Mouse (Mus musculus): ENCODE results near the gene Gdf10. TPM values are rescaled to one million over a fixed set of nuclear protein-coding genes. Genes with fewer than 3 reads are reported as not detected.

Gdf10 gene
- polyA plus RNA-seq, 1 experiment from 2014 or later: 7.4 TPM

DNA sequence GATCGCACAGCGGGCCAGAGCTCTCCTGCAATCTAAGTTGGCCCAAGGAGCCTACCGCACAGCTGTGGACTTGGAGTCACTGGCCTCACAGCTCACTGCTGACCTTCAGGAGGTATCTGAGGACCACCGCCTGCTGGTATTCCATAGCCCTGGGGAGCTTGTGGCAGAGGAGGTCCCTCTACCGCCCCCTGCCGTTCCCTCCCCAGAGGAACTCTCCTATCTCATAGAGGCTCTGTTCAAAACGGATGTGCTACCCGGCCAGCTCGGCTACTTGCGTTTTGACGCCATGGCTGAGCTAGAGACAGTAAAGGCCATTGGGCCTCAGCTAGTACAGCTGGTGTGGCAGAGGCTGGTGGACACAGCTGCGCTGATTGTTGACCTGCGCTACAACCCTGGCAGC, 32.7 kb downstream of the Gdf10 start:
- Histone ChIP-seq H3K9me3 (replicated peaks; ENCODE audit: control insufficient read depth, low read length) (no peaks in the 10 kb centered on the region), H3K4me1 (ENCODE audit: control insufficient read depth, insufficient read depth, low read length) (peaks cover 4% of the 10 kb centered on the region), H3K9ac (ENCODE audit: low read length) (no peak overlapping the region), H3K4me2 (ENCODE audit: low read depth, low read length) (no peak overlapping the region), H3K27ac (ENCODE audit: low read length) (no peak overlapping the region), H3K27me3 (ENCODE audit: control insufficient read depth, insufficient read depth, low read length) (no peaks in the 10 kb centered on the region; the same call in 1 of the 2 replicates), H3K4me3 (ENCODE audit: low read length) (no peak overlapping the region), H3K36me3 (ENCODE audit: control insufficient read depth, insufficient read depth) (no peaks in the 10 kb centered on the region)
- no peak for ATAC-seq (replicated peaks; ENCODE audit: extremely low read depth, insufficient read depth, low FRiP score)
- WGBS: 66% methylated on average over 13 of the region's 13 CpGs

DNA sequence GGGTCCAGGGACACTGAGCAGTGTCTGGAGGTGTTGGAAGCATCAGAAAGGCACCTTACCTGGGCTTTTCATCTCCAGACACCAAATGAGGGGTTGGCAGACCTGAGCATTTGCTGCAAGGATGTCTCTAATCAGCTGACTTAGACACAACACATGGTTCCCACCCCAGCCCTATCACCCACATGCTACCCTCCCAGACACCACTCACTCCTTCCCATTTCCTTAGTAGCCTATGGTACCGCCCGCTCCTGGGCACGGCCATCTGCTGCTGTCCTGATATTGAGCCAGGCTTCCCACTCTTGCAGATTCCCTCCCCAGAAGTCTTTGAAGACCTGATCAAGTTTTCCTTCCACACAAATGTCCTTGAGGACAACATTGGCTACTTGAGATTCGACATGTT, 34.8 kb downstream of the Gdf10 start:
- Histone ChIP-seq H3K4me2 (ENCODE audit: low read depth, low read length) (no peak overlapping the region), H3K36me3 (ENCODE audit: control insufficient read depth, insufficient read depth) (no peaks in the 10 kb centered on the region), H3K27ac (ENCODE audit: low read length) (no peak overlapping the region), H3K9me3 (replicated peaks; ENCODE audit: control insufficient read depth, low read length) (no peaks in the 10 kb centered on the region), H3K4me1 (ENCODE audit: control insufficient read depth, insufficient read depth, low read length) (peaks cover 4% of the 10 kb centered on the region), H3K9ac (ENCODE audit: low read length) (no peak overlapping the region), H3K4me3 (ENCODE audit: low read length) (no peak overlapping the region), H3K27me3 (ENCODE audit: control insufficient read depth, insufficient read depth, low read length) (no peaks in the 10 kb centered on the region; the same call in 1 of the 2 replicates)
- 48% methylated on average over 4 of the region's 4 CpGs for WGBS
- no peak for ATAC-seq (replicated peaks; ENCODE audit: extremely low read depth, insufficient read depth, low FRiP score)

DNA sequence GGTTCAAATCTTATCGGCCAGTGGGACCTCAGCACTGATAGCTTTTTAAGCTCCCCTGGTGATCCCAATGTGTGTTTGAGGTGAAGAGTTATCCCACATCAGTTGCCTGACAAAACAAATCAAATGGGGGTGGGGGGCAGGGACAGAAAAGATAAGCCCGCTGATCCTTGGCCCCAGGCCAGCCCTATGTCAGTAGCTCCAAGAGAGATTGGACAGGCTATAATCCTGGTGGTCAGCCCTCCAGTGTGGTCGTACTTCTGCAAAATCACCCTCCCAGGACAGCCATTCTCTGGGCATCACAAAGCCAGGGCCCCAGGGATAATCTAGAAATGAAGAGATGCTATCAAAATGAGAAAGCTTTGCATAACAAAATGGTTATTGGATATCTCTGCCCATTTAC, 35.5 kb downstream of the Gdf10 start:
- H3K27ac ChIP-seq (ENCODE audit: low read length): no peak overlapping the region
- no peak overlapping the region for H3K4me2 ChIP-seq (ENCODE audit: low read depth, low read length)
- H3K9me3 ChIP-seq (replicated peaks; ENCODE audit: control insufficient read depth, low read length): no peaks in the 10 kb centered on the region
- H3K9ac ChIP-seq (ENCODE audit: low read length): no peak overlapping the region
- peaks cover 4% of the 10 kb centered on the region for H3K4me1 ChIP-seq (ENCODE audit: control insufficient read depth, insufficient read depth, low read length)
- H3K36me3 ChIP-seq (ENCODE audit: control insufficient read depth, insufficient read depth): no peaks in the 10 kb centered on the region
- H3K4me3 ChIP-seq (ENCODE audit: low read length): no peak overlapping the region
- no peaks in the 10 kb centered on the region; the same call in 1 of the 2 replicates for H3K27me3 ChIP-seq (ENCODE audit: control insufficient read depth, insufficient read depth, low read length)
- no peak for ATAC-seq (replicated peaks; ENCODE audit: extremely low read depth, insufficient read depth, low FRiP score)
- 15% methylated on average over 3 of the region's 3 CpGs for WGBS

DNA sequence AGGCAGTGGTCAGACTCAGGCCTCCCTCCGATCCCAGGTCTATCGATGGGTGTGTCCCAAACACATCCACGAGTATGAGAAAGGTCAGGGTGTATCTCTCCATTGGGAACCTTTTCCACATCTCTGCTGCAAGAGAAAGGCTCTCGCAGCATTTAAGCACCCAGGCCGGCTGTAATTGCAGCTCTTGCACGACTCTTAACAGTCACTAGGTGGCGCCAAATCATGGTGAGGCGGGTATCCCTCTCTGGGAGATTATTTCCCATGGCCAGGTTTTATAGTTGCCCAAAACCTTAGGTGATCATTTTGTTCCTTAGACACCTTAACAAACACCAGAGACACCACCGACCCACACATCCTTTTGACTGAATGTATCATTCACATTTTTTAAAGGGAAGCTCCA, 36.0 kb downstream of the Gdf10 start:
- Histone ChIP-seq H3K27ac (ENCODE audit: low read length) (no peak overlapping the region), H3K4me2 (ENCODE audit: low read depth, low read length) (no peak overlapping the region), H3K4me3 (ENCODE audit: low read length) (no peak overlapping the region), H3K36me3 (ENCODE audit: control insufficient read depth, insufficient read depth) (no peaks in the 10 kb centered on the region), H3K27me3 (ENCODE audit: control insufficient read depth, insufficient read depth, low read length) (no peaks in the 10 kb centered on the region; the same call in 1 of the 2 replicates), H3K9me3 (replicated peaks; ENCODE audit: control insufficient read depth, low read length) (no peaks in the 10 kb centered on the region), H3K9ac (ENCODE audit: low read length) (no peak overlapping the region), H3K4me1 (ENCODE audit: control insufficient read depth, insufficient read depth, low read length) (peaks cover 4% of the 10 kb centered on the region)
- 0 out of 2 replicates have a peak, but pooled peaks have one; percentile 12 for ATAC-seq (replicated peaks; ENCODE audit: extremely low read depth, insufficient read depth, low FRiP score)
- 9% methylated on average over 9 of the region's 9 CpGs for WGBS

DNA sequence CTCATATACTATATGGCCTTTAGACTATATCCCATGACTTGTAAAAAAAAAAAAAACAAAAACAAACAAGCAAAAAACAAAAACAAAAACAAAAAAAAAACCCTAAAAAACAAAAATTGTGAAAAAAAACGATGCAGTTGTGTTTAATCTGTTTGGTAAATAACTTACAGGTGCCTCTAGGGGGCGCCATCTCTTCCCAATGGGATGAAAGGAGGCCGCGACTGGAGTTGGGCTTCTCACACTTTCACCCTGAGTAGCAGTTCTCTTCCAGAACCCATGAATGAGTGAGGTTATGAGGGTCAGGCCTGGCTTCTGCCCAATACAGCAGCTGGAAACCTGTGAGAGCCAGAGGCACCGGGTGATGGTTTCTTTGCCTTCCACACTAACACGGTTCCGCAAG, 42.3 kb downstream of the Gdf10 start:
- Histone ChIP-seq H3K36me3 (ENCODE audit: control insufficient read depth, insufficient read depth) (no peaks in the 10 kb centered on the region), H3K9ac (ENCODE audit: low read length) (no peak overlapping the region), H3K4me1 (ENCODE audit: control insufficient read depth, insufficient read depth, low read length) (no peaks in the 10 kb centered on the region), H3K4me3 (ENCODE audit: low read length) (no peak overlapping the region), H3K4me2 (ENCODE audit: low read depth, low read length) (no peak overlapping the region), H3K27ac (ENCODE audit: low read length) (no peak overlapping the region), H3K9me3 (replicated peaks; ENCODE audit: control insufficient read depth, low read length) (no peaks in the 10 kb centered on the region), H3K27me3 (ENCODE audit: control insufficient read depth, insufficient read depth, low read length) (no peaks in the 10 kb centered on the region)
- 53% methylated on average over 7 of the region's 7 CpGs for WGBS
- no peak for ATAC-seq (replicated peaks; ENCODE audit: extremely low read depth, insufficient read depth, low FRiP score)

DNA sequence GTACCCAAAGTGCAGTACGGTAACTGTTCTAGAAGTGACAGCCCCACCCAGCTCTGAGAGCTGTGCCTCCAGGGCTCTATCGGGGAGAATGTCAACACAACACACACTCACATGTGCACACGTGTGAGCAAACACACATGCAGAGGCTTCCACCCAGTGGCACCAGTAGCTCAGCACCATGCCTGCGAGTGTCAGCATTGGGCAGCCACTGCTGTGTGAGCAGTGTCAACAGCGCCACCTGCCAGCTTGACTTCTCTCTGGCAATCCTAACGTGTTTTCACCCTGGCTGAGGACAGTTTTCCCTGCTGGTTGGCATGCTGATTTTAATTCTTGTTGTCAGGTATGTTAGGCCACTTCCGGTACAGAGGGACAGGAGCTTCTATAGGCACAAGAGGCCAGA, 49.3 kb downstream of the Gdf10 start:
- H3K4me1 ChIP-seq (ENCODE audit: control insufficient read depth, insufficient read depth, low read length): no peaks in the 10 kb centered on the region
- H3K4me3 ChIP-seq (ENCODE audit: low read length): no peak overlapping the region
- H3K9me3 ChIP-seq (replicated peaks; ENCODE audit: control insufficient read depth, low read length): no peaks in the 10 kb centered on the region
- no peaks in the 10 kb centered on the region for H3K36me3 ChIP-seq (ENCODE audit: control insufficient read depth, insufficient read depth)
- H3K4me2 ChIP-seq (ENCODE audit: low read depth, low read length): no peak overlapping the region
- no peak overlapping the region for H3K9ac ChIP-seq (ENCODE audit: low read length)
- H3K27me3 ChIP-seq (ENCODE audit: control insufficient read depth, insufficient read depth, low read length): peaks cover under 1% of the 10 kb centered on the region; the same call in 1 of the 2 replicates
- no peak for ATAC-seq (replicated peaks; ENCODE audit: extremely low read depth, insufficient read depth, low FRiP score)
- WGBS: 42% methylated on average over 7 of the region's 7 CpGs
- H3K27ac ChIP-seq (ENCODE audit: low read length): no peak overlapping the region

DNA sequence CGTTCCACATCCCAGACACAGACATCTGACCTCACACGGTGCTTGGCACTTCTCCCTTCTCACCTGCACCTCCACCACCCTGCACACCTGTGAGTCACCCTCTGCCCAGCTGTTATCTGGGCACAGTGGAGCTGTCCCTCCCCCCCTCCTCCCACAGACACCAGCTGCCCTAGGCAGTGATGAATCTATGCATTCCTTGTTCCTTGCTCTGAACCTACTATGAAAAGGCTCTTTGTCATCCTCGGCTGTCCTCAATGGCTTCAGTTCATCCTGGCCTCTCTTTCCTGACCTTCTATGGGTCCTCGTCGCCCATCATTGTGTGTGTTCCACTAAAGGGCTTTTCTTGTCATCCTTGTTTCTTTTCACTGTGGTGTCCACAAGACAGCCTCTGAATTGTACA, 51.4 kb downstream of the Gdf10 start:
- Histone ChIP-seq H3K27ac (ENCODE audit: low read length) (no peak overlapping the region), H3K9me3 (replicated peaks; ENCODE audit: control insufficient read depth, low read length) (no peaks in the 10 kb centered on the region), H3K4me3 (ENCODE audit: low read length) (no peak overlapping the region), H3K27me3 (ENCODE audit: control insufficient read depth, insufficient read depth, low read length) (peaks cover 10% of the 10 kb centered on the region), H3K9ac (ENCODE audit: low read length) (no peak overlapping the region), H3K4me2 (ENCODE audit: low read depth, low read length) (no peak overlapping the region), H3K36me3 (ENCODE audit: control insufficient read depth, insufficient read depth) (no peaks in the 10 kb centered on the region), H3K4me1 (ENCODE audit: control insufficient read depth, insufficient read depth, low read length) (no peaks in the 10 kb centered on the region; the same call in 1 of the 2 replicates)
- WGBS: 63% methylated on average over 5 of the region's 5 CpGs
- no peak for ATAC-seq (replicated peaks; ENCODE audit: extremely low read depth, insufficient read depth, low FRiP score)

DNA sequence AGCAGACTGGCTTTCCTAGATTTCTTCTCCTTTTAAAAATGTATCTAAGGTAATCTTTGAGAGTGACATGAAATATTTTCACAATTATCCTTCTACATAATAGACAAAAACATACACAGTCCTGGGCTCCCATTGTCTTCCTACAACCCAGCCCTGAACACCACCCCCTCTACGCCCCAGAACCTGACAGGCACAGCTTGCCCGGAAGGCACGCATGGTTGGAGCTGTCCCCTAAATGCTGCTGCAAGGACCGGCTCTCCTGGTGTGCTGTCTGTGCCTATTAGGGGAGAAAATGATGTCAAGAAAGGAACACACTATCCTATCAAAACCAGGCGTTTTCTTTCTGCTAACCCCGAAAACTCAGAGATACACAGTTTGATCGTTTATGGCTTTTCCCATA, 54.4 kb downstream of the Gdf10 start:
- H3K4me2 ChIP-seq (ENCODE audit: low read depth, low read length): no peak overlapping the region
- H3K4me1 ChIP-seq (ENCODE audit: control insufficient read depth, insufficient read depth, low read length): no peaks in the 10 kb centered on the region; the same call in 1 of the 2 replicates
- H3K36me3 ChIP-seq (ENCODE audit: control insufficient read depth, insufficient read depth): no peaks in the 10 kb centered on the region
- 41% methylated on average over 7 of the region's 7 CpGs for WGBS
- no peak overlapping the region for H3K27ac ChIP-seq (ENCODE audit: low read length)
- H3K9me3 ChIP-seq (replicated peaks; ENCODE audit: control insufficient read depth, low read length): no peaks in the 10 kb centered on the region
- H3K9ac ChIP-seq (ENCODE audit: low read length): no peak overlapping the region
- H3K4me3 ChIP-seq (ENCODE audit: low read length): no peak overlapping the region
- ATAC-seq (replicated peaks; ENCODE audit: extremely low read depth, insufficient read depth, low FRiP score): no peak
- H3K27me3 ChIP-seq (ENCODE audit: control insufficient read depth, insufficient read depth, low read length): peaks cover 10% of the 10 kb centered on the region

DNA sequence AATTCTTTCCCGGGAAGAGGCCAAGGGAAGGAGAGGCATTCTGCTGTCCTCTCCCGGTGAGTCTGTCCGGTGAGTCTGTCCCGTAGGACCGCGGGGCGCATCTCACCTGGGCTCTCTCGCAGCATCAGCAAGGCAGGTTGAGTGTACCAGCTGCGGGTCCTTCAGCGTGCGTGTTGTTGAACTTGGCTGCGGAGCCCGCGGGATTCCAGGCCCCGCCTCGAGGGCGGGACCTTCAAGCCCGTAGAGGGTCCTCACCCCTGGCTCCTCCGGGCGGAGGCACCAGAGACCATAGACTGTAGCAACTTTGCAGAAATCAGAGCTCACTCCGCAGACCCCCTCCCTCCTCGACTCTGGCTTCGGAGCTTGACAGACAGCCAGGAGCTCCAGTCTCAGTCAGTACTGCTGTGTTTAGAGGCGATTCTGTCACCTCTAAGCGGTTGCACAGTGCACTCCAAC, 55.2 kb downstream of the Gdf10 start, which contains the start of gene Zfp488:
TSS of gene Zfp488 (minus strand) at position 161 of the 456 bp plus-strand sequence.
- H3K27me3 ChIP-seq (ENCODE audit: control insufficient read depth, insufficient read depth, low read length): peaks cover 10% of the 10 kb centered on the region

More for the DNA sequence above, 55.2 kb downstream of the Gdf10 start, which contains the start of gene Zfp488:
- Histone ChIP-seq H3K9ac (ENCODE audit: low read length) (no peak within 1 kb of the TSS), H3K4me1 (ENCODE audit: control insufficient read depth, insufficient read depth, low read length) (no peaks in the 10 kb centered on the region; the same call in 1 of the 2 replicates), H3K9me3 (replicated peaks; ENCODE audit: control insufficient read depth, low read length) (no peaks in the 10 kb centered on the region), H3K27ac (ENCODE audit: low read length) (no peak within 1 kb of the TSS), H3K4me2 (ENCODE audit: low read depth, low read length) (peak within 1 kb of the TSS; percentile 69), H3K4me3 (ENCODE audit: low read length) (peak within 1 kb of the TSS; percentile 43), H3K36me3 (ENCODE audit: control insufficient read depth, insufficient read depth) (no peaks in the 10 kb centered on the region)
- under 1% methylated on average over 25 of the region's 25 CpGs for WGBS
- ATAC-seq (replicated peaks; ENCODE audit: extremely low read depth, insufficient read depth, low FRiP score): no peak

All from heart, embryonic 16.5 days (tissue).